Mouse (Mus musculus): Measurements from ENCODE around the gene Plce1.

DNA sequence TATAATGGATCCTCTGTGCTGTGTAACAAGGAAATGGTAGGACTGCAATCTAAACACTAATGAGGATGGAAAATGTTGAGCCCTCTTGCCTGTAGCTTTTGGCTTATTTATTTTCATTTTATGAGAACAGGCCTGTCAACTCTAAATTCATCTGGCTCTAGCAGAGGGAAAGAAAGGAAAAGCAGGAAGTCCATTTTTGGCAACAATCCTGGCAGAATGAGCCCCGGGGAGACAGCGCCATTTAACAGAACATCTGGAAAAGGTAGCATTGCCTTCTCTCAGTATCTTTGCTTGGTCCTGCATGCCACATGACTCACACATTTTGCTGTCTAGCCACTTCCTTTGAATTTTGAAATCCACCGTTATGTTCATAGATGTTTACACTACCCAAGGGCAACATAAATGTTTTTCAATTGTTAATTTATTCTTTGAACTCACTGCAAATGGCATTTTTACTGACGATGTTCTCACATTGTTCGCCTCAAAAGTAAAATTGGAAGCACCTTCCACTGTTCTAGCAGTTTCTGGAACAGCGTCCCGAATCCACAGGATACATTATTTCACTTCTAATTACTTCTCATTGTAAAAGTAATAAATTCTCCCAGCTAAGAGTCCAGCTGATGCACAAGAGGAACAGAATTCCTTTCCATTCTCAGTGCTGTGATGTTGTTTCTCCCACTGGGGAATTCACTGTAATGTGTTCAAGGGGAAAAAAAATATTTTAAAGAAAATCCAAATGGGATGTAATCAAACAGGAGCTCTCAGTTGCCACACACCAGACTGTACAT lies 278.0 kb downstream of the Plce1 start:
- TF ChIP-seq CTCF (IDR thresholded peaks at IDR 0.05; ENCODE audit: extremely low read depth, insufficient read depth, low read length) (no peak), POLR2A (IDR thresholded peaks at IDR 0.05; ENCODE audit: extremely low read depth, insufficient read depth, low read length) (no peak)

Measured in cortical plate, adult 2 months (tissue).